Mouse (Mus musculus): ENCODE results near the gene Slc35b1.

Slc35b1 gene

GRCm38 (mm10) chr11:95366280-95366897 is 18.1 kb upstream of the Slc35b1 start:
- no peak for DNase-seq

GRCm38 (mm10) chr11:95367011-95367735 is 17.3 kb upstream of the Slc35b1 start:
- DNase-seq = no peak

- no peak for DNase-seq
These were observed 16.2 kb upstream of the Slc35b1 start for GRCm38 (mm10) chr11:95368231-95368823.

GRCm38 (mm10) chr11:95368871-95369270 is 15.6 kb upstream of the Slc35b1 start:
- no peak for DNase-seq

- DNase-seq = peak; percentile 27
These were observed 14.3 kb upstream of the Slc35b1 start for GRCm38 (mm10) chr11:95369964-95370890.

- DNase-seq = no peak
These were observed 13.3 kb upstream of the Slc35b1 start for GRCm38 (mm10) chr11:95371182-95371581.

GRCm38 (mm10) chr11:95378926-95379325 is 5.6 kb upstream of the Slc35b1 start:
- DNase-seq = no peak

- no peak for DNase-seq
These were observed 4.9 kb upstream of the Slc35b1 start for GRCm38 (mm10) chr11:95379552-95379951.

- DNase-seq = no peak
These were observed 3.8 kb upstream of the Slc35b1 start for GRCm38 (mm10) chr11:95380711-95381110.

- no peak for DNase-seq
These were observed 3.3 kb upstream of the Slc35b1 start for GRCm38 (mm10) chr11:95381146-95381545.

- DNase-seq = no peak
These were observed 1.0 kb upstream of the Slc35b1 start for GRCm38 (mm10) chr11:95383331-95383986.

- no peak for DNase-seq
These were observed 531 bp upstream of the Slc35b1 start for GRCm38 (mm10) chr11:95384004-95384318.

- DNase-seq = no peak
These were observed 455 bp downstream of the Slc35b1 start for GRCm38 (mm10) chr11:95384973-95385320.

- no peak for DNase-seq
These were observed 2.9 kb downstream of the Slc35b1 start for GRCm38 (mm10) chr11:95387354-95387753.

- DNase-seq = no peak
These were observed 4.5 kb downstream of the Slc35b1 start for GRCm38 (mm10) chr11:95389006-95389405.

GRCm38 (mm10) chr11:95390420-95390819 is 5.9 kb downstream of the Slc35b1 start:
- no peak for DNase-seq

- DNase-seq = no peak
These were observed 6.7 kb downstream of the Slc35b1 start for GRCm38 (mm10) chr11:95391201-95391600.

GRCm38 (mm10) chr11:95391743-95392142 is 7.3 kb downstream of the Slc35b1 start:
- DNase-seq = no peak

GRCm38 (mm10) chr11:95392223-95392667 is 7.8 kb downstream of the Slc35b1 start:
- peak; percentile 68 for DNase-seq

GRCm38 (mm10) chr11:95392708-95393499 is 8.4 kb downstream of the Slc35b1 start:
- DNase-seq = no peak

GRCm38 (mm10) chr11:95393500-95393816 is 9.0 kb downstream of the Slc35b1 start:
- DNase-seq = no peak

- DNase-seq = no peak
These were observed 9.6 kb downstream of the Slc35b1 start for GRCm38 (mm10) chr11:95394112-95394511.
